In genomic region chr5:72867036-72867672, GRCm38 (mm10) we compare ENCODE assay signal across 8 mouse cellular contexts. TPM values are rescaled to one million over a fixed set of nuclear protein-coding genes. Genes with fewer than 3 reads are reported as not detected.
DNase-seq lines count a peak whose midpoint lies in the region; ATAC-seq and TF ChIP-seq lines count a peak whose summit lies in the region.

No protein-coding gene starts in this region.

- H3K4me1 ChIP-seq in bone marrow macrophage, adult 2 months (ENCODE audit: control insufficient read depth, insufficient read depth, low read length), result peaks cover 46% of the 10 kb centered on the region
- peaks cover 11% of the 10 kb centered on the region for H3K4me1 ChIP-seq in midbrain, embryonic 13.5 days (replicated peaks)

- H3K4me3 ChIP-seq in bone marrow macrophage, adult 2 months (ENCODE audit: insufficient read depth, low read length), result peak overlapping the region; percentile 94
- H3K4me3 ChIP-seq in midbrain, embryonic 13.5 days (replicated peaks), result peak overlapping the region; percentile 53; the same call in 1 of the 2 replicates

- ATAC-seq in midbrain, embryonic 13.5 days, result no peak

- peak; percentile 26 for DNase-seq in kidney, adult 18-20 months
- no peak for DNase-seq in kidney, postnatal 25 days
- DNase-seq in induced T-regulatory cell, adult 2 months (ENCODE audit: low read depth), result peak; percentile 31
- no peak for DNase-seq in ovary, adult 18-20 months (ENCODE audit: low spot score)
- no peak for DNase-seq in adrenal gland, adult 2 months
- no peak for DNase-seq in natural killer cell, adult 2 months (ENCODE audit: low spot score in 2 of 2)

- WGBS in midbrain, embryonic 13.5 days, result 28% methylated on average over 16 of the region's 16 CpGs

- TF ChIP-seq CTCF in bone marrow macrophage, adult 2 months (IDR thresholded peaks at IDR 0.05; ENCODE audit: low read depth, low read length), result no peak

- no peak overlapping the region for H3K9ac ChIP-seq in midbrain, embryonic 13.5 days (replicated peaks)

- H3K27ac ChIP-seq in bone marrow macrophage, adult 2 months (ENCODE audit: insufficient read depth, low read depth, low read length), result peak overlapping the region; percentile 48
- H3K27ac ChIP-seq in midbrain, embryonic 13.5 days, result no peak overlapping the region

- H3K4me2 ChIP-seq in midbrain, embryonic 13.5 days (replicated peaks), result peak overlapping the region; percentile 91; the same call in 1 of the 2 replicates

- H3K9me3 ChIP-seq in midbrain, embryonic 13.5 days, result no peaks in the 10 kb centered on the region

- TF ChIP-seq POLR2A in bone marrow macrophage, adult 2 months (IDR thresholded peaks at IDR 0.05; ENCODE audit: borderline replicate concordance, low read depth, low read length), result no peak

- H3K27me3 ChIP-seq in midbrain, embryonic 13.5 days, result peaks cover 29% of the 10 kb centered on the region

- H3K36me3 ChIP-seq in midbrain, embryonic 13.5 days, result no peaks in the 10 kb centered on the region

RNA-seq across cellular contexts. Expression of gene Tec, which starts 1.1 kb away (rescaled TPM):
- polyA plus RNA-seq in bone marrow macrophage, adult 2 months (2012; ENCODE audit: insufficient read depth, insufficient read length, missing spikeins), result 68.4 and 71.7 TPM in 2 replicates
- 4.0 and 5.1 TPM in 2 replicates for polyA plus RNA-seq in midbrain, embryonic 13.5 days (2015; fragmentation: Nextera tagmentation; extraction: Ambion mirVana)
- total RNA-seq in adrenal gland, adult 2 months (2021), result 1 to 10 TPM; 2.9 to 3.1 TPM
- 0.26 and 0.51 TPM in 2 replicates for polyA plus RNA-seq in adrenal gland, adult 2 months (2012; rRNA removed)

RNA-seq across cellular contexts. Expression of gene Slain2, which starts 47.0 kb away (rescaled TPM):
- polyA plus RNA-seq in bone marrow macrophage, adult 2 months (2012; ENCODE audit: insufficient read depth, insufficient read length, missing spikeins), result 34.1 and 39.0 TPM in 2 replicates
- 17.5 and 18.1 TPM in 2 replicates for polyA plus RNA-seq in midbrain, embryonic 13.5 days (2015; fragmentation: Nextera tagmentation; extraction: Ambion mirVana)
- total RNA-seq in adrenal gland, adult 2 months (2021), result 10 to 100 TPM; 52.5 to 83.4 TPM
- polyA plus RNA-seq in adrenal gland, adult 2 months (2012; rRNA removed), result 13.8 and 15.9 TPM in 2 replicates

Comparison
In these comparisons a context has a peak if more than half of its experiments do, and no peak if none do; other contexts are left out.
1. DNase-seq: peak in kidney, adult 18-20 months (single experiment) and induced T-regulatory cell, adult 2 months (single experiment); none in kidney, postnatal 25 days (0 of 2), ovary, adult 18-20 months (single experiment), adrenal gland, adult 2 months (single experiment) and natural killer cell, adult 2 months (0 of 2).
2. RNA of gene Tec, which starts 1.1 kb away (polyA plus RNA-seq): 68.4 to 71.7 TPM in bone marrow macrophage, adult 2 months; 4.0 to 5.1 TPM in midbrain, embryonic 13.5 days and 0.26 to 0.51 TPM in adrenal gland, adult 2 months; every median in the first group is over 10 times any median in the second.